Mouse (Mus musculus) spleen, embryonic (tissue): Measurements from ENCODE around the gene Sema4d.

Experiments used
- CTCF ChIA-PET: fragments of 350-600 bp; sonication (Branson Sonifier 250); formaldehyde crosslinking; loops from one replicate; lab custom pipeline; 2022; lab: Charles Lee

Sema4d gene

GRCm38 (mm10) chr13:51686966-51687365 lies 106.6 kb downstream of the Sema4d start:
- CTCF ChIA-PET = interaction anchor here (1.3 kb wide), 1 partner anchor 489 kb away, joined by 10 read pairs; no protein-coding TSS in a partner anchor

GRCm38 (mm10) chr13:51685290-51685966 lies 108.1 kb downstream of the Sema4d start:
- CTCF ChIA-PET = no interaction called here

- CTCF ChIA-PET = no interaction called here
Observed at GRCm38 (mm10) chr13:51681634-51682033, 111.9 kb downstream of the Sema4d start.

GRCm38 (mm10) chr13:51681076-51681475 lies 112.5 kb downstream of the Sema4d start:
- CTCF ChIA-PET = no interaction called here

GRCm38 (mm10) chr13:51679332-51679731 lies 114.2 kb downstream of the Sema4d start:
- CTCF ChIA-PET = no interaction called here

GRCm38 (mm10) chr13:51678687-51679086 lies 114.9 kb downstream of the Sema4d start:
- CTCF ChIA-PET = interaction anchor here (0.9 kb wide), 1 partner anchor 11 kb away, joined by 3 read pairs; no protein-coding TSS in a partner anchor

- CTCF ChIA-PET = interaction anchor here (0.9 kb wide), 1 partner anchor 12 kb away, joined by 3 read pairs; no protein-coding TSS in a partner anchor
Observed at GRCm38 (mm10) chr13:51677630-51678185, 115.8 kb downstream of the Sema4d start.

- CTCF ChIA-PET = no interaction called here
Observed at GRCm38 (mm10) chr13:51677041-51677440, 116.5 kb downstream of the Sema4d start.

GRCm38 (mm10) chr13:51676641-51677040 lies 116.9 kb downstream of the Sema4d start:
- CTCF ChIA-PET = no interaction called here

GRCm38 (mm10) chr13:51668195-51668594 lies 125.4 kb downstream of the Sema4d start:
- CTCF ChIA-PET = interaction anchor here (0.7 kb wide), 1 partner anchor 14 kb away, joined by 3 read pairs; no protein-coding TSS in a partner anchor

- CTCF ChIA-PET = interaction anchor here (0.7 kb wide), 1 partner anchor 42 kb away, joined by 3 read pairs; no protein-coding TSS in a partner anchor
Observed at GRCm38 (mm10) chr13:51663561-51663960, 130.0 kb downstream of the Sema4d start.

GRCm38 (mm10) chr13:51659573-51659972 lies 134.0 kb downstream of the Sema4d start:
- CTCF ChIA-PET = no interaction called here

- CTCF ChIA-PET = no interaction called here
Observed at GRCm38 (mm10) chr13:51658094-51658493, 135.5 kb downstream of the Sema4d start.

GRCm38 (mm10) chr13:51656516-51657235 lies 136.9 kb downstream of the Sema4d start:
- CTCF ChIA-PET = no interaction called here

- CTCF ChIA-PET = interaction anchor here (0.5 to 0.7 kb wide), 2 partner anchors 14 to 425 kb away, joined by 3 read pairs; no protein-coding TSS in a partner anchor
Observed at GRCm38 (mm10) chr13:51653961-51654360, 139.6 kb downstream of the Sema4d start.

GRCm38 (mm10) chr13:51653159-51653558 lies 140.4 kb downstream of the Sema4d start:
- CTCF ChIA-PET = no interaction called here

GRCm38 (mm10) chr13:51651408-51652064 lies 142.0 kb downstream of the Sema4d start, which contains the start of gene Secisbp2:
Secisbp2 (plus strand) TSS chr13:51651697.
- CTCF ChIA-PET = no interaction called here

GRCm38 (mm10) chr13:51649740-51650139 lies 143.8 kb downstream of the Sema4d start:
- CTCF ChIA-PET = no interaction called here

GRCm38 (mm10) chr13:51648237-51648636 lies 145.3 kb downstream of the Sema4d start:
- CTCF ChIA-PET = no interaction called here

- CTCF ChIA-PET = no interaction called here
Observed at GRCm38 (mm10) chr13:51647770-51648169, 145.8 kb downstream of the Sema4d start.

- CTCF ChIA-PET = no interaction called here
Observed at GRCm38 (mm10) chr13:51646362-51647027, 147.1 kb downstream of the Sema4d start.
